Mouse (Mus musculus) thymus, adult 2 months (tissue): ENCODE data around the gene Hcrt. TPM values are rescaled to one million over a fixed set of nuclear protein-coding genes. Genes with fewer than 3 reads are reported as not detected.

Experiments used
- DNase-seq: peaks from one replicate; pipeline ENCODE4 v3.0.0; 2021
- H3K27ac ChIP-seq: fragments of 200-500 bp; 2 replicates; pipeline ENCODE4 v1.5.1; 2012; ENCODE audit warnings: low read length, control low read depth; ENCODE audit not compliant: control insufficient read depth, insufficient read depth
- H3K27me3 ChIP-seq: fragments of 200-500 bp; 2 replicates; pipeline ENCODE4 v1.6.1; 2012; ENCODE audit warnings: mild to moderate bottlenecking, low read length, moderate library complexity, mixed read lengths; ENCODE audit not compliant: control insufficient read depth, insufficient read depth
- H3K36me3 ChIP-seq: fragments of 200-500 bp; 2 replicates; pipeline ENCODE4 v1.6.1; 2012; ENCODE audit warnings: mild to moderate bottlenecking, low read length, moderate library complexity; ENCODE audit not compliant: control insufficient read depth, insufficient read depth
- H3K4me1 ChIP-seq: fragments of 200-500 bp; replicated peaks from 2 replicates; pipeline ENCODE4 v1.6.1; 2012; ENCODE audit warnings: low read length; ENCODE audit not compliant: control insufficient read depth, insufficient read depth
- H3K4me3 ChIP-seq: fragments of 200-500 bp; 2 replicates; pipeline ENCODE4 v1.5.1; 2012; ENCODE audit warnings: mild to moderate bottlenecking, low read length, control low read depth, moderate library complexity; ENCODE audit not compliant: control insufficient read depth, insufficient read depth
- CTCF ChIP-seq: fragments of 200-500 bp; IDR thresholded peaks from 2 replicates; pipeline ENCODE4 v1.5.1; 2012; ENCODE audit warnings: mild to moderate bottlenecking, control low read depth, low read length, moderate library complexity, borderline replicate concordance; ENCODE audit not compliant: control insufficient read depth, poor library complexity, insufficient read depth; ENCODE audit errors: extremely low read depth
- POLR2A ChIP-seq: fragments of 200-500 bp; IDR thresholded peaks from 2 replicates; pipeline ENCODE4 v1.6.1; 2012; ENCODE audit warnings: mild to moderate bottlenecking, low read length, control low read depth, moderate library complexity; ENCODE audit not compliant: control insufficient read depth, poor library complexity, insufficient read depth; ENCODE audit errors: extremely low read depth
- WGBS: fragments of 180-500 bp; shearing (Covaris S2); methylation state at CpG from one replicate; pipeline ENCODE4 v1.1.7; 2018; 5-methylcytosine and 5-hydroxymethylcytosine counted together
- polyA plus RNA-seq: library from polyadenylated mRNA; depleted of rRNA; stranded (reverse); fragments of >200 nt; gene quantifications from 2 replicates; pipeline ENCODE4 v1.2.3, GENCODE M21; 2012

Hcrt gene
- polyA plus RNA-seq, 1 experiment, result 0.57 TPM

DNA sequence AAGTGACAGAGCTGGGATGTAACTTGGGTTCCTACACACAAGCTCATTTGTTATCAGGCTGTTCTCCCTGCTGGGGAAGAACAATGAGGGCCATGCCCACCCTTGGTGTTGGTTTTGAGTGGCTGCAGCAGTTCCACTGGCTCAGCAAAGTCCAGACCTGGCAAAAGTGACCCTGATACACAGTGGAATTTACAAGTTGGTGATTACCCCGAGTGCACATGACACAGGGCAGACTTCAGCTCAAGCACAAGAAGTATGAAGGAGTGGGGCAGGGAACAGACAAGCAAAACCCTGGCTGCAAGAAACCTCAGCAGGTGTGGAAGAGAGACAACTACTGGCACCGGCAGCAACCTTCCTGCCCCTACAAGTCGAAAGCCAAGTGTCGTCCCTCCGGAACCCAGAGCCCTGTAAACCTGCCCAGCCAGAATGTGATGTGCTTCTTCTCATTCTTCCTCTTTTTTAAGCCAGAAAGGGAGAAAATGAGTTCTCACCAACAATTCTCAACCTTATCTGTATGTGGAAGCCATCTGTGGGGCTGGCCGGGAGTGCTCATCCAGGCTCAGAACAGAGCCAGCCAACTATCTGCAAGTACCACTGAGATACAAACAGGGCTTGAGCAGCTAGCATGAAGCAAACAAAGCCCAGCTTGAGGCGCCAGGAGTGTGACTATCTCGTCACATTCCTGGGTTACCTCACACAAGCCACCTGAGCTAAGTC lies 40.8 kb downstream of the Hcrt start:
- DNase-seq, result no peak
- H3K36me3 ChIP-seq, result peaks cover 25% of the 10 kb centered on the region
- peak overlapping the region; percentile 19; the same call in 1 of the 2 replicates for H3K27ac ChIP-seq
- H3K27me3 ChIP-seq, result no peaks in the 10 kb centered on the region
- 25% methylated on average over 8 of the region's 8 CpGs for WGBS
- no peak overlapping the region for H3K4me3 ChIP-seq
- TF ChIP-seq POLR2A (no peak), CTCF (no peak)
- peaks cover 37% of the 10 kb centered on the region for H3K4me1 ChIP-seq

DNA sequence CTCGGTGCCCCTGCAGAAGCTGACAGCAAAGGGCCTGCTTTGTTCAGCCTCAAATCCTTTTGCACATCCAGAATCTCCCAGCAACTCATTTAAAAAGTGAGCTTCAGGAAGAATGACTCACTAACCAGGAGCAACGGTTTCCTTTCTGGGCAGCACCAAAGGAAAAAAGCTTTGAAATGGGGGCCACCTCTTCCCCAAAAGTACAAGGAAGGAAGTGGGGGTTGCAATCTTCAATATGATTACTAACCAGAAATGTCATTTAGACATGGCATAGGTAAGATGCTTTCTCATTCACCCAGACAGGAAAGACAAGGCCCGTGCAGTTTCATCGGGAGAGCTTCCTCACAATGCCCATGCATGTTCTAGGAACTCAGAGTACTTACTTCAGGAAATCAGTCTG lies 41.5 kb downstream of the Hcrt start:
- DNase-seq, result no peak
- peaks cover 37% of the 10 kb centered on the region for H3K4me1 ChIP-seq
- no peak overlapping the region for H3K27ac ChIP-seq
- peaks cover 30% of the 10 kb centered on the region for H3K36me3 ChIP-seq
- H3K27me3 ChIP-seq, result no peaks in the 10 kb centered on the region
- 8% methylated on average over 4 of the region's 4 CpGs for WGBS
- no peak for TF ChIP-seq CTCF
- TF ChIP-seq POLR2A, result no peak
- H3K4me3 ChIP-seq, result no peak overlapping the region

DNA sequence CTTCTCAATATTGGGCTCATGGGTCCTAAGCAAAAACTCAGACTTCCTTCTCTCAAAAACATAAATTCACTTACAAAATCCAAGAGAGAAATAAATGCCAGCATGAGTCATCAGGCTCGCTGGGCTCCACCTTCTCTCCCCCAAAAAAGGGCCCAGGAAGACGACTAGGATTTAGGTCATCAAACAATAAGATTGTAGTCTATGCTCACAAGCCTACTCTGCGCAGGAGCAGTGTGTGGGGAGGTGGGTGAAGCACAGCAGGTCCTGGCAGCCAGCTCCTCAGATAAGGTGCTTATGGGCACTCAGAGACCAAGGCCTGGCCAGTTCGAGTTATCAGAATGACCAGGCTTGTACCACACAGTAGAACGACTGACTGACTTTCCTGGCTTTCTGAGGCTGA lies 42.4 kb downstream of the Hcrt start:
- peaks cover 35% of the 10 kb centered on the region for H3K4me1 ChIP-seq
- no peak for DNase-seq
- TF ChIP-seq POLR2A (no peak), CTCF (no peak)
- H3K4me3 ChIP-seq, result no peak overlapping the region
- no peak overlapping the region for H3K27ac ChIP-seq
- H3K27me3 ChIP-seq, result no peaks in the 10 kb centered on the region
- peaks cover 36% of the 10 kb centered on the region for H3K36me3 ChIP-seq
- WGBS, result 54% methylated on average over 5 of the region's 5 CpGs

DNA sequence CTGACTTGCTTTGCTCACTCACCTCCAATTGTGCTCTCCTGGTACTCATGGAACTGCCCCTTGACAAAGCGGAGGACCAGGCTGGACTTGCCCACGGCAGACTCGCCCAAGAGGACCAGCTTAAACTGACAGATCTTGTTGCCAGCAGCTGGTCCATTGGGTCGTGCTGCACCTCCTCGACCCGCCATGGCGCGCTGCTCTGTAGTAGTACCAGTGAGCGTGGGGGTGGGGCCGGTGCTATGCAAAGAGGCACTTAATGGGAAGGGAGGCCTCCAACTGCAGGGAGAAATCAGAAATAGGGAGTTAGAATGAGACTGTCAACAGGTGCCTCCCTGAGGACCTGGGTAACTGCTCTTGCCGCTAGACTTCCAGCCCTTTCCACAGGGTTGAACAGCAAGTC lies 42.8 kb downstream of the Hcrt start:
- H3K4me3 ChIP-seq, result no peak overlapping the region
- 91% methylated on average over 11 of the region's 11 CpGs for WGBS
- H3K36me3 ChIP-seq, result peaks cover 39% of the 10 kb centered on the region
- TF ChIP-seq CTCF (no peak), POLR2A (no peak)
- peaks cover 31% of the 10 kb centered on the region for H3K4me1 ChIP-seq
- H3K27me3 ChIP-seq, result no peaks in the 10 kb centered on the region
- no peak overlapping the region for H3K27ac ChIP-seq
- DNase-seq, result no peak

DNA sequence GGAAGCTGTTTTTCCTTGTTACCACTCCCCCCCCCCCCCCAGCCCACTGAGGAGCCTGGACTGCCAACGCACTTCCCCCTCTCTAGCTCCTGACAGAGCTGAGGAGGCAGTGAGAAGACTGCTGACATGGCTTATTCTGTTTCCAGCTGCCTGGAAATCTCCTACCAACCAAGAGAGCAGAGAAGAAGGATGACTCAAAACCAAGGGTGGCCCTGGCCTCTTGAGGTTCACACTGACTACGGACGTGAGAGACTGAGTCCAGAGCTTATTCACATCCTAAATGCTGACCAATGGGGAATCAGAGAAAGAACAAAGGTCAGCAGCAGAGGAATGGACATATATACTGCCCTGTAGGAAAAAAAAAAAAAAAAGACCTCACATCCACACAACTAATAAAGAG lies 43.4 kb downstream of the Hcrt start:
- peaks cover 28% of the 10 kb centered on the region for H3K4me1 ChIP-seq
- peaks cover 39% of the 10 kb centered on the region for H3K36me3 ChIP-seq
- 90% methylated on average over 3 of the region's 3 CpGs for WGBS
- H3K4me3 ChIP-seq, result no peak overlapping the region
- DNase-seq, result no peak
- H3K27me3 ChIP-seq, result no peaks in the 10 kb centered on the region
- TF ChIP-seq CTCF (no peak), POLR2A (no peak)
- no peak overlapping the region for H3K27ac ChIP-seq

DNA sequence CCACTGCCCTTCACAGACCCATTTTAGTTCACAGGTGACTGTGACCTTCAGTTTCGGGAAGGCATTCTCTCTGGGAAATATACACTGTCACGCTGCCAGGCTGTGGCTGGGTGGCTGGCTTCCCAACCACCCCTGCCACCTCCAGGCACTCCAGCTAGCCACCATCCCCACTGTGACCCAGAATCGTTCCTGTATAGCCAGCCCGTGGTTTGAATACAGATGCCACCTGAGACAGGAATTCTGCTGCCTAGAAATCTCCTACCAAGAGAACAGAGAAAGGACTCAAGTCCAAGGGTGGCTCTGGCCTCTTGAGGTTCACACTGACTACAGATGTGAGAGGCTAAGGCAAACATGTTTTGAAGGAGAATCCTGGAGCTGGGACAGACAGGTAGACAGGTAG lies 43.9 kb downstream of the Hcrt start:
- Histone ChIP-seq H3K27me3 (no peaks in the 10 kb centered on the region), H3K36me3 (peaks cover 39% of the 10 kb centered on the region), H3K27ac (no peak overlapping the region), H3K4me1 (peaks cover 32% of the 10 kb centered on the region), H3K4me3 (no peak overlapping the region)
- no peak for TF ChIP-seq POLR2A
- TF ChIP-seq CTCF, result no peak
- WGBS, result 87% methylated on average over 4 of the region's 4 CpGs
- no peak for DNase-seq
